Mouse (Mus musculus) limb, embryonic 13.5 days (tissue): ENCODE data around the gene Eps15. TPM values are rescaled to one million over a fixed set of nuclear protein-coding genes. Genes with fewer than 3 reads are reported as not detected.
A peak's percentile ranks its signal among the peaks of the same experiment; 100 is the strongest.

Experiments used
- ATAC-seq: fragments of 200-750 bp; cut with Nextera tagmentation; 2 replicates; pipeline ENCODE4 v1.8.0; 2017; ENCODE audit warnings: low read depth, moderate number of reproducible peaks, moderate TSS enrichment; ENCODE audit not compliant: low FRiP score
- H3K27ac ChIP-seq: fragments of 300-500 bp; sonication (generic); 2 replicates; pipeline ENCODE4 v1.5.1; 2015; ENCODE audit warnings: inconsistent platforms, mild to moderate bottlenecking, moderate library complexity
- H3K27me3 ChIP-seq: fragments of 300-500 bp; sonication (generic); 2 replicates; pipeline ENCODE4 v1.6.1; 2015; ENCODE audit warnings: mild to moderate bottlenecking, inconsistent platforms
- H3K36me3 ChIP-seq: fragments of 300-500 bp; sonication (generic); 2 replicates; pipeline ENCODE4 v1.6.1; 2015; ENCODE audit warnings: inconsistent platforms, mild to moderate bottlenecking, moderate library complexity
- H3K4me1 ChIP-seq: fragments of 300-500 bp; sonication (generic); 2 replicates; pipeline ENCODE4 v1.6.1; 2015; ENCODE audit warnings: inconsistent platforms
- H3K4me2 ChIP-seq: fragments of 300-500 bp; sonication (generic); replicated peaks from 2 replicates; pipeline ENCODE4 v1.6.1; 2015; ENCODE audit warnings: inconsistent platforms, mild to moderate bottlenecking, moderate library complexity
- H3K4me3 ChIP-seq: fragments of 300-500 bp; sonication (generic); 2 replicates; pipeline ENCODE4 v1.5.1; 2015; ENCODE audit warnings: moderate library complexity, mild to moderate bottlenecking, inconsistent platforms
- H3K9ac ChIP-seq: fragments of 300-500 bp; sonication (generic); 2 replicates; pipeline ENCODE4 v1.6.1; 2015; ENCODE audit warnings: mild to moderate bottlenecking, inconsistent platforms
- H3K9me3 ChIP-seq: fragments of 300-500 bp; sonication (generic); 2 replicates; pipeline ENCODE4 v1.6.1; 2016; ENCODE audit warnings: inconsistent platforms
- WGBS: fragments of 180-500 bp; shearing (Covaris S2); methylation state at CpG from one replicate; pipeline ENCODE4 v1.1.7; 2015; 5-methylcytosine and 5-hydroxymethylcytosine counted together
- polyA plus RNA-seq: library from polyadenylated mRNA; unstranded; fragments of >200 nt; fragmentation: Nextera tagmentation; extraction: Ambion mirVana; gene quantifications from 2 replicates; pipeline ENCODE4 v1.2.1, GENCODE M21; 2015

Gene Eps15
- polyA plus RNA-seq, 1 experiment from 2014 or later = 39.9 TPM

GRCm38 (mm10) chr4:109427058-109427457, 147.0 kb downstream of the Eps15 start:
- Histone ChIP-seq H3K4me3 (no peak overlapping the region), H3K4me2 (no peak overlapping the region), H3K9ac (no peak overlapping the region), H3K36me3 (no peaks in the 10 kb centered on the region; the same call in 1 of the 2 replicates), H3K4me1 (peaks cover 9% of the 10 kb centered on the region; the same call in 1 of the 2 replicates), H3K9me3 (no peaks in the 10 kb centered on the region), H3K27me3 (no peaks in the 10 kb centered on the region), H3K27ac (no peak overlapping the region)
- ATAC-seq = no peak
- WGBS = 50% methylated on average over 1 of the region's 1 CpGs

GRCm38 (mm10) chr4:109430250-109430649, 150.2 kb downstream of the Eps15 start:
- Histone ChIP-seq H3K9me3 (no peaks in the 10 kb centered on the region), H3K27me3 (no peaks in the 10 kb centered on the region), H3K9ac (no peak overlapping the region), H3K4me3 (no peak overlapping the region), H3K4me1 (peaks cover 18% of the 10 kb centered on the region), H3K36me3 (no peaks in the 10 kb centered on the region), H3K27ac (no peak overlapping the region), H3K4me2 (no peak overlapping the region)
- ATAC-seq = no peak
- WGBS = 88% methylated on average over 7 of the region's 7 CpGs

DNA sequence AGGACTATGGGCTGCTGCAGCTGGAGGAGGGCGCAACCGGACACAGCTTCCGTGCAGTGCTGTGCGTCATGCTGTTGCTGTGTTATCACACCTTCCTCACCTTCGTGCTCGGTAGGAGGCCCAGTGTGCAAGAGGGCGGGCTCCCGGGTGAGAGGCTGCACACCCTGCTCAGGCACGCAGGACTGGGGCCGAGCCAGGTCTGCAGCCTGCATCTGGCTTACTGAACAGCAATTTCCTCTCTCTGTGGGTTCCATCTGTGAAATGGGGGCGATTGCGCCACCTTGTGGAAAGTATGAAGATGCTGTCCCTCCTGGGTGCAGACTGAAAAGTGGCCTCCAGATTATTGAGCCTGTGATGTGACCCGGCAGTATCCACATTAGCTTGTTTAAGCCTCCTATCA, 150.8 kb downstream of the Eps15 start:
- Histone ChIP-seq H3K36me3 (no peaks in the 10 kb centered on the region), H3K9ac (no peak overlapping the region), H3K27me3 (no peaks in the 10 kb centered on the region), H3K4me1 (peaks cover 18% of the 10 kb centered on the region), H3K4me2 (no peak overlapping the region), H3K4me3 (no peak overlapping the region), H3K27ac (no peak overlapping the region), H3K9me3 (no peaks in the 10 kb centered on the region)
- ATAC-seq = peak; percentile 46
- 45% methylated on average over 13 of the region's 13 CpGs for WGBS

- 40% methylated on average over 16 of the region's 16 CpGs for WGBS
- no peak overlapping the region; the same call in 1 of the 2 replicates for H3K4me2 ChIP-seq
- peaks cover 18% of the 10 kb centered on the region for H3K4me1 ChIP-seq
- H3K9ac ChIP-seq = no peak overlapping the region; the same call in 1 of the 2 replicates
- H3K36me3 ChIP-seq = no peaks in the 10 kb centered on the region
- H3K27me3 ChIP-seq = no peaks in the 10 kb centered on the region
- H3K9me3 ChIP-seq = no peaks in the 10 kb centered on the region
- ATAC-seq = no peak
- peak overlapping the region; percentile 28; the same call in 1 of the 2 replicates for H3K27ac ChIP-seq
- no peak overlapping the region for H3K4me3 ChIP-seq
Measured at GRCm38 (mm10) chr4:109432668-109433375, 152.8 kb downstream of the Eps15 start.

- H3K27me3 ChIP-seq = no peaks in the 10 kb centered on the region
- peaks cover 18% of the 10 kb centered on the region for H3K4me1 ChIP-seq
- no peak for ATAC-seq
- WGBS = 72% methylated on average over 6 of the region's 6 CpGs
- peak overlapping the region; percentile 19; the same call in 1 of the 2 replicates for H3K9ac ChIP-seq
- no peaks in the 10 kb centered on the region for H3K9me3 ChIP-seq
- no peak overlapping the region for H3K27ac ChIP-seq
- H3K4me2 ChIP-seq = no peak overlapping the region
- H3K36me3 ChIP-seq = no peaks in the 10 kb centered on the region
- no peak overlapping the region for H3K4me3 ChIP-seq
Measured at GRCm38 (mm10) chr4:109433641-109434040, 153.6 kb downstream of the Eps15 start.

GRCm38 (mm10) chr4:109434256-109434655, 154.2 kb downstream of the Eps15 start:
- no peak overlapping the region for H3K4me2 ChIP-seq
- H3K4me3 ChIP-seq = no peak overlapping the region
- ATAC-seq = no peak
- no peak overlapping the region for H3K27ac ChIP-seq
- H3K36me3 ChIP-seq = no peaks in the 10 kb centered on the region
- no peaks in the 10 kb centered on the region for H3K9me3 ChIP-seq
- no peak overlapping the region for H3K9ac ChIP-seq
- no peaks in the 10 kb centered on the region for H3K27me3 ChIP-seq
- H3K4me1 ChIP-seq = peaks cover 18% of the 10 kb centered on the region
- 90% methylated on average over 1 of the region's 1 CpGs for WGBS

Other genes starting within 250 kb of the Eps15 start
- 68.7 and 69.0 TPM in 2 replicates for gene Osbpl9, start 78.0 kb upstream of the Eps15 start, polyA plus RNA-seq
- gene Calr4, start 45.8 kb upstream of the Eps15 start, polyA plus RNA-seq = not detected in 2 replicates
- gene Ttc39a, start 126.4 kb downstream of the Eps15 start, polyA plus RNA-seq = 4.6 and 4.8 TPM in 2 replicates
- gene Rnf11, start 204.5 kb downstream of the Eps15 start, polyA plus RNA-seq = 46.7 and 47.5 TPM in 2 replicates